Mouse (Mus musculus) spleen, adult 2 months (tissue): ENCODE measurements around the gene Gab1.

Experiments used
- CTCF ChIP-seq: fragments of 200-500 bp; IDR thresholded peaks from 2 replicates; pipeline ENCODE4 v1.5.1; 2011; ENCODE audit warnings: mild to moderate bottlenecking, inconsistent platforms; ENCODE audit not compliant: insufficient read depth, insufficient read length, insufficient replicate concordance; ENCODE audit errors: extremely low read depth
- POLR2A ChIP-seq: fragments of 200-500 bp; IDR thresholded peaks from 2 replicates; pipeline ENCODE4 v1.6.1; 2011; ENCODE audit warnings: low read depth, low read length, inconsistent platforms

- no peak for TF ChIP-seq POLR2A
- no peak for TF ChIP-seq CTCF
Measured at GRCm38 (mm10) chr8:80830141-80830540, 50.2 kb downstream of the Gab1 start.
